Mouse (Mus musculus) kidney, adult 2 months (tissue): Measurements from ENCODE around the gene Nkain1. TPM values are rescaled to one million over a fixed set of nuclear protein-coding genes. Genes with fewer than 3 reads are reported as not detected.

Source experiments
- DNase-seq: peaks from one replicate; pipeline ENCODE4 v3.0.0; 2021
- H3K27ac ChIP-seq: fragments of 200-500 bp; 2 replicates; pipeline ENCODE4 v1.5.1; 2012; ENCODE audit warnings: low read depth, low read length, control low read depth, inconsistent platforms; ENCODE audit not compliant: insufficient read depth
- H3K27me3 ChIP-seq: fragments of 200-500 bp; replicated peaks from 2 replicates; pipeline ENCODE4 v1.6.1; 2012; ENCODE audit warnings: mild to moderate bottlenecking, moderate library complexity, low read length, inconsistent platforms; ENCODE audit not compliant: control insufficient read depth, insufficient read depth
- H3K36me3 ChIP-seq: fragments of 200-500 bp; 2 replicates; pipeline ENCODE4 v1.6.1; 2012; ENCODE audit warnings: mild to moderate bottlenecking, moderate library complexity, low read length, inconsistent platforms; ENCODE audit not compliant: control insufficient read depth, insufficient read depth
- H3K4me1 ChIP-seq: fragments of 200-500 bp; 2 replicates; pipeline ENCODE4 v1.6.1; 2011; ENCODE audit warnings: low read length; ENCODE audit not compliant: control insufficient read depth, insufficient read depth
- H3K4me3 ChIP-seq: fragments of 200-500 bp; 2 replicates; pipeline ENCODE4 v1.5.1; 2011; ENCODE audit warnings: mild to moderate bottlenecking, low read depth, low read length, control low read depth; ENCODE audit not compliant: insufficient read depth
- CTCF ChIP-seq: fragments of 200-500 bp; conservative IDR thresholded peaks from 2 replicates; pipeline ENCODE4 v1.5.1; 2011; ENCODE audit warnings: low read depth, mild to moderate bottlenecking, control low read depth, low read length, moderate library complexity, mixed read lengths; ENCODE audit not compliant: insufficient read depth, insufficient read length
- POLR2A ChIP-seq: fragments of 200-500 bp; IDR thresholded peaks from one replicate; pipeline ENCODE4 v1.6.1; 2011; ENCODE audit warnings: low read depth, low read length, control low read depth
- WGBS: fragments of 180-500 bp; shearing (Covaris S2); methylation state at CpG from one replicate; pipeline ENCODE4 v1.1.7; 2018; 5-methylcytosine and 5-hydroxymethylcytosine counted together
- polyA plus RNA-seq: library from polyadenylated mRNA; depleted of rRNA; stranded (reverse); fragments of >200 nt; gene quantifications from 2 replicates; pipeline ENCODE4 v1.2.3, GENCODE M21; 2012; rRNA removed

Gene Nkain1
- polyA plus RNA-seq, 1 experiment = 25.7 TPM

- H3K27ac ChIP-seq = no peak overlapping the region
- H3K4me3 ChIP-seq = no peak overlapping the region
- WGBS = 73% methylated on average over 1 of the region's 1 CpGs
- DNase-seq = no peak
- TF ChIP-seq CTCF = no peak
- 0 out of 2 replicates have a peak, but pooled peaks cover 4% of the 10 kb centered on the region for H3K4me1 ChIP-seq
- H3K36me3 ChIP-seq = no peaks in the 10 kb centered on the region
- H3K27me3 ChIP-seq = no peaks in the 10 kb centered on the region
Observed at GRCm38 (mm10) chr4:130527804-130528203, 46.2 kb downstream of the Nkain1 start.

DNA sequence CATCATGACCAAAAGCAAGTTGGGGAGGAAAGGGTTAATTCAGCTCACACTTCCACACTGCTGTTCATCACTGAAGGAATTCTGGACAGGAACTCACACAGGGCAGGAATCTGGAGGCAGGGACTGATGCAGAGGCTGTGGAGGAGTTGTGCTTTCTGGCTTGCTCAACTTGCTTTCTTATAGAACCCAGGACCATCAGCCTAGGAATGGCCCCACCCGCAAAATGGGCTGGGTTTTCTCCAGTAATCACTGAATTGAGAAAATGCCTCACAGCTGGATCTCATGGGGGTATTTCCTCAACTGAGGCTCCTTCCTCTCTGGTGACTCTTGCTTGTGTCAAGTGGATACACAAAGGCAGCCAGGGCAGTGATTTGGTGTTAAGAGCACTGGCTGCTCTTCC lies 48.9 kb downstream of the Nkain1 start:
- no peaks in the 10 kb centered on the region for H3K27me3 ChIP-seq
- H3K4me1 ChIP-seq = 0 out of 2 replicates have a peak, but pooled peaks cover 3% of the 10 kb centered on the region
- no peak for TF ChIP-seq CTCF
- TF ChIP-seq POLR2A = no peak
- no peak overlapping the region for H3K27ac ChIP-seq
- DNase-seq = no peak
- H3K4me3 ChIP-seq = no peak overlapping the region
- 64% methylated on average over 1 of the region's 1 CpGs for WGBS
- H3K36me3 ChIP-seq = no peaks in the 10 kb centered on the region

DNA sequence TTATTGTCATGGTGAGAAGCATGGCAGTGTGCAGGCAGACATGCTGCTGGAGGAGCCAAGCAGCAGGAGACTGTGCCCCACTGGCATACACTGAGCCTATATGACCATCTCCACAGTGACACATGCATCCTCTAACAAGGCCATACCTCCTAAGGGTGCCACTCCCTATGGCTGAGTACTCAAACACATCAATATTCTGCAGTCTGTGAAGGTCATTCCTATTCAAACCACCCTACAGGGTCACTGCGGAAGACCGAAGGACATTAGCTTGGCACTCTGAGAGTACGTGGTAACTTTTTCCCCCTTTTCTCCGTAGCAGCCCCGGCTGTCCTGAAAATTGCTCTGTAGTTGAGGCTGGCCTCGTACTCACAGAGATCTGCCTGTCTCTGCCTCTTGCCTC lies 52.5 kb downstream of the Nkain1 start:
- Histone ChIP-seq H3K4me3 (no peak overlapping the region), H3K36me3 (no peaks in the 10 kb centered on the region), H3K27me3 (no peaks in the 10 kb centered on the region), H3K27ac (no peak overlapping the region), H3K4me1 (0 out of 2 replicates have a peak, but pooled peaks cover 3% of the 10 kb centered on the region)
- no peak for DNase-seq
- TF ChIP-seq POLR2A = no peak
- no peak for TF ChIP-seq CTCF
- WGBS = 96% methylated on average over 6 of the region's 6 CpGs

- TF ChIP-seq POLR2A = no peak
- TF ChIP-seq CTCF = no peak
- no peak for DNase-seq
- 2% methylated on average over 9 of the region's 9 CpGs for WGBS
- Histone ChIP-seq H3K4me1 (0 out of 2 replicates have a peak, but pooled peaks cover 3% of the 10 kb centered on the region), H3K27ac (no peak overlapping the region), H3K4me3 (peak overlapping the region; percentile 49), H3K36me3 (no peaks in the 10 kb centered on the region), H3K27me3 (no peaks in the 10 kb centered on the region)
Observed at GRCm38 (mm10) chr4:130520482-130520851, 53.5 kb downstream of the Nkain1 start.

DNA sequence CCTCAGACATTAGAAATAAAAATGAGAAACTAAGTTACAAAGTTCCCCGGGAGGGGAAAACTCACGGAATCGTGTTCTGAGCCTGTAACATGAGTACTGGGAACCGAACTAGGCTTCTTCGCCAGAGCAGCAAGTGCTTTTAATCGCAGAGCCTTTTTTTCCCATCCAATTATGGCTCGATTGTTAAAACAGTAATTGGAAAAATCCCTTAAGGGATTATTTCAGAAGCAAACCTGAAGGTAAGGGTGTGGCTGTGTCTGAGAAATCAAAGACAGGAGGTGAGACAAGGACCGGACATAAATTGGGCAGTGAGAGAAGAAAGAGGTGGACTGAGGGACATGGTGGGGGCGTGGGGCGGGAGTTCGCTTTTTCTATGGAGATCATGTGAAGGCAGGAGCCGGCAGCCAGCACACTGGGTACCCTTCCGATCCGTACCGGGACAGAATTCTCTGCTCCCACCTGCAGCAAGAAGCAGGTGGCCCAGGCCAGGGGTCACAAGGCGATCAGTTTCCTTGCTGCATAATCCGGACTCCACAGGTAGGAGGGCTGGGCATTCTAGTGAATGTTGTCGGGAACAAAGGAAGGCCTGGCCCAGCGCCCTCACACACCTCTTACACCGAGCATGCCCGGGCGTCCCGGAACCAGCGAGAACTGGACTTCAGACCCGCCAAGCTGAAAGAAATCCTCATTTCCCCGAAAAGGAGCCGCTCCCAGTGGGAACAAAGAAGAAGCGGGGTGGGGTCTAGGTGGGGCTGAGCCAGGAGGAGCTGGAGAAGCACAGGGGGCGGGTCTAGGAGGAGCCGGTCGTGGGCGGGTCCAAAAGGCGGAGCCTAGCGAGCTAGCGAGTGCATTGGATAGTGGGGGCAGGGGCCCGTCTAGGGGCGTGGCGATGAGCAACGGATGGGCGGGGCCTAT lies 54.1 kb downstream of the Nkain1 start:
- 3% methylated on average over 40 of the region's 40 CpGs for WGBS

DNA sequence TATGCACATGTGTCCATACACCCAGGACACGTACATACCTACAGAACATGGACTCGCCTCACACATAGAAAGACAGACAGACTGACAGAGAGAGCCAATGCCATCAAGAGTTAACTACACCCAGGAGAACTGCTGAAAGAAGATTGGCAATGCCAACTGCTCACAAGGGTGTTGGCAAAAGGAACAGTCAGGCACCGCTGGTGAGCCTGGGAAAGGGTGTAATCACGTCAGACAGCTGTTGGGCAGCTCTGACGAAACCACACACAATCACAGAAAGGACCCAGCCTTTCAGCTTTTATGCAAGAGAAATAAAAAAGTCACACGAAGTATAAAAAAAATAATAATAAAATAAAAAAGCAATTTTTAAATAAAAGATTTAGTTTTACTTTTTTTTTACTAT lies 57.5 kb downstream of the Nkain1 start:
- no peaks in the 10 kb centered on the region for H3K27me3 ChIP-seq
- H3K4me1 ChIP-seq = 0 out of 2 replicates have a peak, but pooled peaks cover 3% of the 10 kb centered on the region
- TF ChIP-seq POLR2A = no peak
- no peak for TF ChIP-seq CTCF
- no peak overlapping the region for H3K4me3 ChIP-seq
- no peak for DNase-seq
- 87% methylated on average over 6 of the region's 6 CpGs for WGBS
- no peaks in the 10 kb centered on the region for H3K36me3 ChIP-seq
- H3K27ac ChIP-seq = no peak overlapping the region

More for the DNA sequence above, 54.1 kb downstream of the Nkain1 start:
- H3K27ac ChIP-seq = peak overlapping the region; percentile 40
- H3K36me3 ChIP-seq = no peaks in the 10 kb centered on the region
- DNase-seq = peak; percentile 99
- 0 out of 2 replicates have a peak, but pooled peaks cover 3% of the 10 kb centered on the region for H3K4me1 ChIP-seq
- H3K27me3 ChIP-seq = no peaks in the 10 kb centered on the region
- TF ChIP-seq CTCF = no peak
- no peak for TF ChIP-seq POLR2A
- H3K4me3 ChIP-seq = peak overlapping the region; percentile 49

Other genes with a start within 250 kb of the Nkain1 start
- gene Zcchc17, start 214.2 kb downstream of the Nkain1 start, polyA plus RNA-seq = 21.1 and 22.7 TPM in 2 replicates
- gene Snrnp40, start 214.0 kb downstream of the Nkain1 start, polyA plus RNA-seq = 22.1 and 23.2 TPM in 2 replicates
- gene Pum1, start 89.1 kb upstream of the Nkain1 start, polyA plus RNA-seq = 45.9 and 52.4 TPM in 2 replicates
- 27.1 and 45.3 TPM in 2 replicates for gene Sdc3, start 218.4 kb upstream of the Nkain1 start, polyA plus RNA-seq